ENCODE assay signal across 9 mouse cellular contexts in the genomic region with DNA sequence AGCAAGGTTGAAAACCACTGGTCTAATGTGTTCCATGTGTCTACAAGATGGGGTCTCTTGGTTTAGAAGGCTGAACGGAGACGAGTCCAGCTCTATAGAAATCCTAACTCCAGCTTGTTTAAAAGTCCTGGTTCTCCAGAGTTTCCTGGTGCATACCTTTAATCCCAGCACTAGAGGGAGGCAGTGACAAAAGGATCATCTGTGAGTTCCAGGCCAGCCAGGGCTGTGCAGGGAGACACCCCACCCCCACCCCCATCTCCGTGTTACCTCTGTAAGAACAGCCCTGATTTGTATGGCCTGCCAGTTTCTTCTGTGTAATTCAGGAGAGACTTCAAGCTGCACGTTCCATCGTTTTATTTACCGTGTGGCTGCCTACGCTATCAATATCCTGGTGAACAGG. TPM values are rescaled to one million over a fixed set of nuclear protein-coding genes. Genes with fewer than 3 reads are reported as not detected.
DNase-seq lines count a peak whose midpoint lies in the region; ATAC-seq and TF ChIP-seq lines count a peak whose summit lies in the region.
"Had no signal": no experiment of that assay in that cellular context is flagged by ENCODE, and none has a peak within 500 bp of the region (broad histone marks: within the 10 kb centered on the region; RNA-seq: fewer than 3 reads in every experiment).

No protein-coding gene starts in this region.

- peaks cover 13% of the 10 kb centered on the region; the same call in 1 of the 2 replicates for H3K36me3 ChIP-seq in forebrain, embryonic 14.5 days (ENCODE audit: control insufficient read depth, insufficient read depth, low read length)
- peaks cover 12% of the 10 kb centered on the region for H3K36me3 ChIP-seq in forebrain, embryonic 12.5 days (replicated peaks)
- no peaks in the 10 kb centered on the region for H3K36me3 ChIP-seq in hindbrain, embryonic 16.5 days (ENCODE audit: control insufficient read depth, insufficient read depth, low read length)
- H3K36me3 ChIP-seq in liver, embryonic 13.5 days: peaks cover 19% of the 10 kb centered on the region
- peaks cover 17% of the 10 kb centered on the region for H3K36me3 ChIP-seq in small intestine, adult 2 months (ENCODE audit: control insufficient read depth, insufficient read depth, low read length)

- H3K27me3 ChIP-seq in forebrain, embryonic 14.5 days (replicated peaks; ENCODE audit: control insufficient read depth, insufficient read depth, low read length): no peaks in the 10 kb centered on the region
- no peaks in the 10 kb centered on the region for H3K27me3 ChIP-seq in forebrain, embryonic 12.5 days
- H3K27me3 ChIP-seq in hindbrain, embryonic 16.5 days (replicated peaks; ENCODE audit: control insufficient read depth, insufficient read depth, low read length): no peaks in the 10 kb centered on the region
- H3K27me3 ChIP-seq in liver, embryonic 13.5 days: no peaks in the 10 kb centered on the region
- H3K27me3 ChIP-seq in small intestine, adult 2 months (ENCODE audit: control insufficient read depth, insufficient read depth, low read length): no peaks in the 10 kb centered on the region

- WGBS in forebrain, embryonic 14.5 days: 61% methylated on average over 7 of the region's 7 CpGs
- WGBS in forebrain, embryonic 12.5 days: 63% methylated on average over 7 of the region's 7 CpGs
- 61% methylated on average over 7 of the region's 7 CpGs for WGBS in hindbrain, embryonic 16.5 days
- WGBS in liver, embryonic 13.5 days (ENCODE audit: insufficient replicate concordance): 39% methylated on average over 7 of the region's 7 CpGs
- 35% methylated on average over 7 of the region's 7 CpGs for WGBS in small intestine, adult 2 months

- no peak overlapping the region for H3K4me3 ChIP-seq in forebrain, embryonic 14.5 days (ENCODE audit: low read depth, low read length)
- no peak overlapping the region for H3K4me3 ChIP-seq in forebrain, embryonic 12.5 days (replicated peaks)
- H3K4me3 ChIP-seq in hindbrain, embryonic 16.5 days (ENCODE audit: low read length): no peak overlapping the region
- no peak overlapping the region for H3K4me3 ChIP-seq in liver, embryonic 13.5 days (replicated peaks)
- H3K4me3 ChIP-seq in small intestine, adult 2 months (ENCODE audit: low read depth, low read length): no peak overlapping the region

- ATAC-seq in forebrain, embryonic 14.5 days: no peak
- ATAC-seq in forebrain, embryonic 12.5 days (ENCODE audit: low FRiP score): no peak
- ATAC-seq in hindbrain, embryonic 16.5 days: peak; percentile 59; the same call in 1 of the 2 replicates
- peak; percentile 57 for ATAC-seq in liver, embryonic 13.5 days (ENCODE audit: low read depth)

- TF ChIP-seq POLR2A in small intestine, adult 2 months (IDR thresholded peaks at IDR 0.05; ENCODE audit: low read depth, low read length): no peak

- TF ChIP-seq CTCF in small intestine, adult 2 months (IDR thresholded peaks at IDR 0.05; ENCODE audit: extremely low read depth, insufficient read length, insufficient replicate concordance, low read depth, low read length): peak; percentile 34; the same call in 1 of the 2 replicates

- no peak overlapping the region for H3K4me2 ChIP-seq in forebrain, embryonic 14.5 days (ENCODE audit: low read length)
- no peak overlapping the region for H3K4me2 ChIP-seq in forebrain, embryonic 12.5 days
- no peak overlapping the region for H3K4me2 ChIP-seq in hindbrain, embryonic 16.5 days (ENCODE audit: low read length)
- H3K4me2 ChIP-seq in liver, embryonic 13.5 days: peak overlapping the region; percentile 5; the same call in 1 of the 2 replicates

- no peaks in the 10 kb centered on the region for H3K4me1 ChIP-seq in forebrain, embryonic 14.5 days (ENCODE audit: control insufficient read depth, insufficient read depth, low read length)
- H3K4me1 ChIP-seq in forebrain, embryonic 12.5 days: no peaks in the 10 kb centered on the region
- H3K4me1 ChIP-seq in hindbrain, embryonic 16.5 days (ENCODE audit: control insufficient read depth, insufficient read depth, low read depth, low read length): no peaks in the 10 kb centered on the region
- peaks cover 21% of the 10 kb centered on the region for H3K4me1 ChIP-seq in liver, embryonic 13.5 days (replicated peaks)
- peaks cover 4% of the 10 kb centered on the region; the same call in 1 of the 2 replicates for H3K4me1 ChIP-seq in small intestine, adult 2 months (ENCODE audit: control insufficient read depth, insufficient read depth, insufficient read length, low read length)

- H3K27ac ChIP-seq in forebrain, embryonic 14.5 days (ENCODE audit: low read depth, low read length): no peak overlapping the region
- no peak overlapping the region for H3K27ac ChIP-seq in forebrain, embryonic 12.5 days
- no peak overlapping the region for H3K27ac ChIP-seq in hindbrain, embryonic 16.5 days (ENCODE audit: low read depth, low read length)
- peak overlapping the region; percentile 44; the same call in 1 of the 2 replicates for H3K27ac ChIP-seq in liver, embryonic 13.5 days
- H3K27ac ChIP-seq in small intestine, adult 2 months (ENCODE audit: insufficient read depth, low read depth, low read length): no peak overlapping the region

- intact Hi-C loops in left cerebral cortex, postnatal 36 days (cut with DNase I): loop anchor here (5.0 kb wide), 1 partner anchor 102 kb away; no protein-coding TSS in a partner anchor

- no peaks in the 10 kb centered on the region for H3K9me3 ChIP-seq in forebrain, embryonic 14.5 days (replicated peaks; ENCODE audit: control insufficient read depth, low read length)
- H3K9me3 ChIP-seq in forebrain, embryonic 12.5 days: no peaks in the 10 kb centered on the region
- H3K9me3 ChIP-seq in hindbrain, embryonic 16.5 days (ENCODE audit: control insufficient read depth, low read length): no peaks in the 10 kb centered on the region
- no peaks in the 10 kb centered on the region for H3K9me3 ChIP-seq in liver, embryonic 13.5 days (replicated peaks)

- peak; percentile 42 for DNase-seq in forebrain, embryonic 14.5 days (ENCODE audit: low spot score)
- peak; percentile 48 for DNase-seq in MN1 (ENCODE audit: low spot score)
- DNase-seq in liver, embryonic 13.5 days: no peak
- no peak for DNase-seq in gastrocnemius, postnatal 4 days (ENCODE audit: low spot score in 2 of 2)
- no peak for DNase-seq in left cerebral cortex, postnatal 36 days (ENCODE audit: low spot score in 2 of 2)

- no peak overlapping the region for H3K9ac ChIP-seq in forebrain, embryonic 14.5 days (ENCODE audit: low read length)
- no peak overlapping the region for H3K9ac ChIP-seq in forebrain, embryonic 12.5 days
- no peak overlapping the region for H3K9ac ChIP-seq in hindbrain, embryonic 16.5 days (ENCODE audit: low read depth, low read length)
- H3K9ac ChIP-seq in liver, embryonic 13.5 days: no peak overlapping the region

RNA-seq across cellular contexts. Expression of gene Mrln, which starts 8.7 kb away (rescaled TPM):
- 0.83 TPM in 1 of 2 replicates, not detected in the other for polyA plus RNA-seq in forebrain, embryonic 14.5 days (2014; fragmentation: Nextera tagmentation; extraction: Ambion mirVana)
- polyA plus RNA-seq in forebrain, embryonic 12.5 days (2016; fragmentation: Nextera tagmentation; extraction: Ambion mirVana): 0.94 and 1.4 TPM in 2 replicates
- polyA plus RNA-seq in hindbrain, embryonic 16.5 days (2015; fragmentation: Nextera tagmentation; extraction: Ambion mirVana): 0.94 and 3.6 TPM in 2 replicates
- 0.38 and 0.93 TPM in 2 replicates for polyA plus RNA-seq in liver, embryonic 13.5 days (2015; fragmentation: Nextera tagmentation; extraction: Ambion mirVana)
- not detected in 2 replicates for polyA plus RNA-seq in small intestine, adult 2 months (2012; rRNA removed)
- 100 to 1,000 TPM; 151 to 157 TPM for total RNA-seq in gastrocnemius, postnatal 4 days (2021)
- total RNA-seq in left cerebral cortex, postnatal 36 days (2021): not detected
- total RNA-seq: hematopoietic stem cell, adult 5-6 weeks had no signal

RNA-seq across cellular contexts. Expression of gene Slc16a9, which starts 49.1 kb away (rescaled TPM):
- 1.4 and 1.8 TPM in 2 replicates for polyA plus RNA-seq in forebrain, embryonic 14.5 days (2014; fragmentation: Nextera tagmentation; extraction: Ambion mirVana)
- polyA plus RNA-seq in forebrain, embryonic 12.5 days (2016; fragmentation: Nextera tagmentation; extraction: Ambion mirVana): 0.74 and 0.82 TPM in 2 replicates
- 2.4 and 3.8 TPM in 2 replicates for polyA plus RNA-seq in hindbrain, embryonic 16.5 days (2015; fragmentation: Nextera tagmentation; extraction: Ambion mirVana)
- 0.45 and 0.50 TPM in 2 replicates for polyA plus RNA-seq in liver, embryonic 13.5 days (2015; fragmentation: Nextera tagmentation; extraction: Ambion mirVana)
- polyA plus RNA-seq in small intestine, adult 2 months (2012; rRNA removed): 0.35 and 6.0 TPM in 2 replicates
- 1 to 10 TPM; 3.2 to 3.7 TPM for total RNA-seq in gastrocnemius, postnatal 4 days (2021)
- 1 to 10 TPM; 1.8 TPM for total RNA-seq in left cerebral cortex, postnatal 36 days (2021)

Comparison
In these comparisons a context has a peak if more than half of its experiments do, and no peak if none do; other contexts are left out.
1. ATAC-seq: peak in hindbrain, embryonic 16.5 days (single experiment) and liver, embryonic 13.5 days (single experiment); none in forebrain, embryonic 14.5 days (single experiment) and forebrain, embryonic 12.5 days (single experiment).
2. DNase-seq: peak in forebrain, embryonic 14.5 days (single experiment) and MN1 (single experiment); none in liver, embryonic 13.5 days (single experiment), gastrocnemius, postnatal 4 days (0 of 2) and left cerebral cortex, postnatal 36 days (0 of 2).